Mouse (Mus musculus): Measurements from ENCODE around the gene Anp32b. TPM values are rescaled to one million over a fixed set of nuclear protein-coding genes. Genes with fewer than 3 reads are reported as not detected.

The Anp32b gene
- polyA plus RNA-seq, 1 experiment = 311 TPM

DNA sequence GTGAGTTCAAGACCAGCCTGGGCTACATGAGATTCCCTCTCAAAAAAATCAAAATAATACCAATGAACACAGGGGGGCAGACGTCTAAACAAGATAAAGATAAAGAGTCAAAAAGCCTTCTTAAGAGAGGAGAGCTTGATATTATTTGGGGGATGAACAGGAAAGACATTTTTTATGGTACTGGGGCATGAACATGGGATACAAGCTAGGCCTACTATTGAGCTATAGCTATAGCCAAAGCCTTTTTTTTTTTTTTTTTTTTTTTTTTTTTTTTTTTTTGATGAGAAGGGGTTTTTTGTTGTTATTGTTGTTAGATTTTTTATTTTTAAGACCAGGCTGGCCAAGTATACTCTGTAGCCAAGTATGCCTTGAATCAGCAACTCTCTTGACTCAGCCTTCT is 38.6 kb upstream of the Anp32b start:
- TF ChIP-seq MAX (IDR thresholded peaks at IDR 0.05) (no peak), USF1 (IDR thresholded peaks at IDR 0.05; ENCODE audit: low read depth) (no peak), MYOG (IDR thresholded peaks at IDR 0.05; ENCODE audit: control insufficient read depth, extremely low read depth, insufficient read length) (no peak), CEBPB (IDR thresholded peaks at IDR 0.05; ENCODE audit: low read depth) (no peak), CTCF (IDR thresholded peaks at IDR 0.05; ENCODE audit: control insufficient read depth, insufficient read depth, insufficient read length) (no peak), MYOD1 (IDR thresholded peaks at IDR 0.05; ENCODE audit: control insufficient read depth, insufficient read length, low read depth) (no peak), FOSL1 (IDR thresholded peaks at IDR 0.05; ENCODE audit: insufficient read depth, low read length, poor library complexity, severe bottlenecking) (no peak)
- peaks cover 37% of the 10 kb centered on the region for H3K27me3 ChIP-seq (ENCODE audit: control insufficient read depth, insufficient read depth, insufficient read length)

GRCm38 (mm10) chr4:46413406-46413805 is 37.3 kb upstream of the Anp32b start, which contains the start of gene Hemgn:
TSS of gene Hemgn (minus strand) at chr4:46413506.
- no peak within 1 kb of the TSS for H3ac ChIP-seq (ENCODE audit: control insufficient read depth, insufficient read length, low read depth)
- no peaks in the 10 kb centered on the region for H3K79me3 ChIP-seq (ENCODE audit: low read depth)
- no peak within 1 kb of the TSS for H3K4me3 ChIP-seq (ENCODE audit: insufficient read depth, poor library complexity, severe bottlenecking)
- peaks cover 35% of the 10 kb centered on the region for H3K27me3 ChIP-seq (ENCODE audit: control insufficient read depth, insufficient read depth, insufficient read length)
- H3K79me2 ChIP-seq (ENCODE audit: control insufficient read depth, insufficient read depth) = no peaks in the 10 kb centered on the region
- H3K36me3 ChIP-seq (ENCODE audit: control insufficient read depth, insufficient read depth) = no peaks in the 10 kb centered on the region
- TF ChIP-seq CEBPB (IDR thresholded peaks at IDR 0.05; ENCODE audit: low read depth) (no peak), MAX (IDR thresholded peaks at IDR 0.05) (no peak), CTCF (IDR thresholded peaks at IDR 0.05; ENCODE audit: control insufficient read depth, insufficient read depth, insufficient read length) (no peak), USF1 (IDR thresholded peaks at IDR 0.05; ENCODE audit: low read depth) (no peak), MYOG (IDR thresholded peaks at IDR 0.05; ENCODE audit: control insufficient read depth, extremely low read depth, insufficient read length) (no peak), MYOD1 (IDR thresholded peaks at IDR 0.05; ENCODE audit: control insufficient read depth, insufficient read length, low read depth) (no peak), FOSL1 (IDR thresholded peaks at IDR 0.05; ENCODE audit: insufficient read depth, low read length, poor library complexity, severe bottlenecking) (no peak)

More for the DNA sequence above, 38.6 kb upstream of the Anp32b start:
- no peak overlapping the region for H3K4me3 ChIP-seq (ENCODE audit: insufficient read depth, poor library complexity, severe bottlenecking)
- no peak overlapping the region for H3ac ChIP-seq (ENCODE audit: control insufficient read depth, insufficient read length, low read depth)
- H3K79me2 ChIP-seq (ENCODE audit: control insufficient read depth, insufficient read depth) = no peaks in the 10 kb centered on the region
- H3K79me3 ChIP-seq (ENCODE audit: low read depth) = no peaks in the 10 kb centered on the region
- no peaks in the 10 kb centered on the region for H3K36me3 ChIP-seq (ENCODE audit: control insufficient read depth, insufficient read depth)

DNA sequence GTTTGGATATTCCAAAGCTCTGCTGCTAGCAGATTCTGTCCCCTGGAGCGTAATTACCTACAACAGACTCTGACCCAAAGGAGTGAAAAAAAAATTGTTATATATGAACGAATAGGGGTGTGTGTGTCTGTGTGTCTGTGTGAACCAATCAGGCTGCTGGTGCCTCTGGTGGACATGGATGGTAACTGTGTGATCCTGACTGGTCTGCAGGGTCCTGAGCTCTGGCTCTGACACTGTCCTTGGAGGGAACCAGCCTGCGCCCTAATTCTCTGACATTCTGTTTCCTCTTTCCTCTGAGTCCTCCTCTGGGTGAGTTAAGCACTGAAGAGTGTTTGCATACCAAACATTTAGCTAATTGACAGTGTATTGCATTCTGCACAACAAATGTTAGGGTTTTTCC is 33.2 kb upstream of the Anp32b start:
- no peaks in the 10 kb centered on the region for H3K79me2 ChIP-seq (ENCODE audit: control insufficient read depth, insufficient read depth)
- no peaks in the 10 kb centered on the region for H3K36me3 ChIP-seq (ENCODE audit: control insufficient read depth, insufficient read depth)
- H3K4me3 ChIP-seq (ENCODE audit: insufficient read depth, poor library complexity, severe bottlenecking) = no peak overlapping the region
- H3K27me3 ChIP-seq (ENCODE audit: control insufficient read depth, insufficient read depth, insufficient read length) = peaks cover 15% of the 10 kb centered on the region
- no peak overlapping the region for H3ac ChIP-seq (ENCODE audit: control insufficient read depth, insufficient read length, low read depth)
- TF ChIP-seq MAX (IDR thresholded peaks at IDR 0.05) (no peak), MYOD1 (IDR thresholded peaks at IDR 0.05; ENCODE audit: control insufficient read depth, insufficient read length, low read depth) (no peak), CTCF (IDR thresholded peaks at IDR 0.05; ENCODE audit: control insufficient read depth, insufficient read depth, insufficient read length) (no peak), FOSL1 (IDR thresholded peaks at IDR 0.05; ENCODE audit: insufficient read depth, low read length, poor library complexity, severe bottlenecking) (no peak)
- H3K79me3 ChIP-seq (ENCODE audit: low read depth) = no peaks in the 10 kb centered on the region

DNA sequence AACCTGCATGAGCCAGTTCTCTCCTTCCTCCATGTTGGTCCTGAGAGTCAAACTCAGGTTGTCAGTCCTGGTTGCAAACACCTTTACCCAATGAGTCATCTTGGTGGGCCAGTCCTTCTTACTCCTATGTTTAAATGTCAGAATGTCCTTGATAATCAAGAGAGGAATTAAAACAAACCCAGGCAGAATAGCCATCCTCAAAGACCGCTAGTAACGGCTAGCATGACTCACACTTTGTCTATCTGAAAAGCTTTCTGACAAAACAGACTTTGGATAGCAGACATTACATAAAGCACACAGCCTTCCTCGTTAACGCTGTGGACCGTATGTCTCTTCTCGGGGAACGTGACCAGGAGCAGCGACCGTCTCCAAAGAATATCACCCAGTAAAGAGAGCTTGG is 31.9 kb upstream of the Anp32b start:
- no peaks in the 10 kb centered on the region for H3K36me3 ChIP-seq (ENCODE audit: control insufficient read depth, insufficient read depth)
- H3K27me3 ChIP-seq (ENCODE audit: control insufficient read depth, insufficient read depth, insufficient read length) = peaks cover 8% of the 10 kb centered on the region
- no peak overlapping the region for H3ac ChIP-seq (ENCODE audit: control insufficient read depth, insufficient read length, low read depth)
- TF ChIP-seq MYOD1 (IDR thresholded peaks at IDR 0.05; ENCODE audit: control insufficient read depth, insufficient read length, low read depth) (no peak), USF1 (IDR thresholded peaks at IDR 0.05; ENCODE audit: low read depth) (no peak), CEBPB (IDR thresholded peaks at IDR 0.05; ENCODE audit: low read depth) (no peak), CTCF (IDR thresholded peaks at IDR 0.05; ENCODE audit: control insufficient read depth, insufficient read depth, insufficient read length) (no peak), MAX (IDR thresholded peaks at IDR 0.05) (no peak), FOSL1 (IDR thresholded peaks at IDR 0.05; ENCODE audit: insufficient read depth, low read length, poor library complexity, severe bottlenecking) (no peak), MYOG (IDR thresholded peaks at IDR 0.05; ENCODE audit: control insufficient read depth, extremely low read depth, insufficient read length) (no peak)
- H3K4me3 ChIP-seq (ENCODE audit: insufficient read depth, poor library complexity, severe bottlenecking) = no peak overlapping the region
- no peaks in the 10 kb centered on the region for H3K79me3 ChIP-seq (ENCODE audit: low read depth)
- H3K79me2 ChIP-seq (ENCODE audit: control insufficient read depth, insufficient read depth) = no peaks in the 10 kb centered on the region

GRCm38 (mm10) chr4:46422625-46423024 is 28.1 kb upstream of the Anp32b start:
- no peak overlapping the region for H3ac ChIP-seq (ENCODE audit: control insufficient read depth, insufficient read length, low read depth)
- H3K79me3 ChIP-seq (ENCODE audit: low read depth) = no peaks in the 10 kb centered on the region
- no peaks in the 10 kb centered on the region for H3K79me2 ChIP-seq (ENCODE audit: control insufficient read depth, insufficient read depth)
- no peak overlapping the region for H3K4me3 ChIP-seq (ENCODE audit: insufficient read depth, poor library complexity, severe bottlenecking)
- H3K36me3 ChIP-seq (ENCODE audit: control insufficient read depth, insufficient read depth) = no peaks in the 10 kb centered on the region
- TF ChIP-seq MYOD1 (IDR thresholded peaks at IDR 0.05; ENCODE audit: control insufficient read depth, insufficient read length, low read depth) (no peak), CEBPB (IDR thresholded peaks at IDR 0.05; ENCODE audit: low read depth) (no peak), FOSL1 (IDR thresholded peaks at IDR 0.05; ENCODE audit: insufficient read depth, low read length, poor library complexity, severe bottlenecking) (no peak), USF1 (IDR thresholded peaks at IDR 0.05; ENCODE audit: low read depth) (no peak), MYOG (IDR thresholded peaks at IDR 0.05; ENCODE audit: control insufficient read depth, extremely low read depth, insufficient read length) (no peak), MAX (IDR thresholded peaks at IDR 0.05) (no peak), CTCF (IDR thresholded peaks at IDR 0.05; ENCODE audit: control insufficient read depth, insufficient read depth, insufficient read length) (no peak)
- H3K27me3 ChIP-seq (ENCODE audit: control insufficient read depth, insufficient read depth, insufficient read length) = no peaks in the 10 kb centered on the region
